Mouse (Mus musculus) heart, postnatal 36 days (tissue): ENCODE data around the gene Ttc16. TPM values are rescaled to one million over a fixed set of nuclear protein-coding genes. Genes with fewer than 3 reads are reported as not detected.

Experiments
- DNase-seq, 2 experiments: peaks; one replicate each; pipeline ENCODE4 v3.0.0; 2021 to 2022
- intact Hi-C: fragments of 180-260 bp; cut with DNase I; formaldehyde crosslinking; loops from one replicate; pipeline ENCODE4 v1.15.1; 2025
- total RNA-seq, 2 experiments: library from RNA; stranded (reverse); gene quantifications; 2 replicates each; pipeline ENCODE4 v1.2.3; 2021

The Ttc16 gene
- total RNA-seq, 2 experiments from 2014 or later: 0.08 to 0.14 TPM

DNA sequence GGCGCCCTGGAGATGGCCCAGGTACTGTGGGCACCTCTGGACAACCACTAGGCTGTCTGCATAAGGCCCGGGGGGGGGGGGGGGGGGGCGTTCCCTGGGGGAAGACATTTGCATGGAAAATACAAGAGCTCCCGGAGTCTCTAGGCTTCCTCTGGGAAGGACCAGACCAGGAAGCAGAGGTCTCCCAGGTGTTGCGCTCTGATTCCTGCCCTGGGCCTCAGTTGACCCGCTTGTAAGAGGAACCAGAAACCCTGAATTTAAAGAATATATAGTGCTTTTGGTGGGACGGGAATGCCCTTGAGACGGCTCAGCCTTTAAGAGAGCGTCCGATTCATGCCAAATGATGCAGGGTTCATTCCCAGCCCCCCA lies 23.8 kb downstream of the Ttc16 start:
- intact Hi-C loops: no loop called here
- DNase-seq: no peak

DNA sequence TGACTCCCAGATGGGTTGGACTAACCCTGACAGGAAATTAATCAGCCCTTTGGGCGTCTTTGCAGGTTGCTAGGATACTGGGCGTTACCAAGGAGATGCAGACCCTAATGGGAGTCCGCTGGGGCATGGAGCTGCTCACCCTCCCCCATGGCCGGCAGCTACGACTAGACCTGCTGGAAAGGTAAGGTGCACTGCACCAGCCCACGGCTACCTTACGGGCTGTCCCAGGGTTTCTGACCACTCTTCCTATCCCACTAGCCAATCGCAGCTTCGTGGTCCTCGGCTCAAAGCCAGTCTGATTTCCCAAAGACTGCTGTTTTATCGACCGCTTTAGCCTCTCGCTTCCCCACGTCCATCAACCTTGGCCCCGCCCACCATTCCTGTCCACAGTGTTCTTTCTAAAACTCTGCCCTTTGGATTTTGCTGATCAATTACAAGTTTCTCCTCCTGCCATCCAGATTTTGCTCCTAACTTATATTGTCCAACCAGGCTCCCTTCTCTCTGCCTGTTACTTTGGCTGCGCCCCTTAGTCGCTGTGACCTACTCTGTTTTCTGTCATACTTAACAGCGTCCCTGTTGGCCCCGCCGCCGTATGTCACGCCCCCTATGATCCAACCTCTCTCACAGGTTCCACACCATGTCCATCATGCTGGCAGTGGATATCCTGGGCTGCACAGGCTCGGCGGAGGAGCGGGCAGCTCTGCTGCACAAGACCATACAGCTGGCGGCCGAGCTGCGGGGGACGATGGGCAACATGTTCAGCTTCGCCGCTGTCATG lies 24.4 kb downstream of the Ttc16 start:
- peak in 1 of 2 experiments; percentile 37 for DNase-seq
- intact Hi-C loops: no loop called here

DNA sequence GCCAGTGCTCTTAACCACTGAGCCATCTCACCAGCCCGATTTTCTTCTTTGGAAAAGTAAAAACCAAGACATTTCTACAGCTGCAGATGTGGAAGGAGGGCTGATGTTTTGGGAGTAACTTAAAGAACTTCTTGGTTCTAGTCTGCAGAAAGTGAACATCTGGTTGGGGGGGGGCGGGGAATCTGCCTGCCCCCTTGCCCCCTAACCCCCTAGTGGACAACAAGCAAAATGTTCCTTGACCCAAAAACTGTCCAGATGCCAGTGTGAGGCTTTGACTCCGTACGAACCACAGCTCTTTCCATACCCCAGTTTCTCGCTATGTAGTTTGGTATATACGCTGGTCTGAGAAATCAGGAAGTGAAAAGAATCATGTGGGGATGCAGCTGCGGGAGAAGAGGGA lies 25.2 kb downstream of the Ttc16 start:
- intact Hi-C loops: no loop called here
- DNase-seq: no peak

DNA sequence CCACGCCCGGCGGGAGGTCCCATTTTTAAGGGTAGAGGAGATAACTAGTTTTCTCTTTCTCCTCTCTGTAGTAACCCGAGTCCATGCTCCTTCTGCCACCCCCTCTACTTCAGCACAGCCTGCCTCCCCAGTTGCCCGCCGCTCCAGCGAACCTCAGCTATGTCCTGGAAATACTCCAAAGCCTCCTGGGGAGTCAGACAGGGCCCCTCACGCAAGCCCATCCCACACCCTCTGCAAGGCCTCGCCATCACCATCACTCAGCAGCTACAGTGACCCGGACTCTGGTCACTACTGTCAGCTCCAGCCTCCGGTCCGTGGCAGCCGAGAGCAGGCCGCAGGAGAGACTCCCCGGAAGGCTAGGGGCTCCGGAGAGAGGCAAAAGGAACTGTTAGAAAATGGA lies 26.4 kb downstream of the Ttc16 start:
- intact Hi-C loops: no loop called here
- no peak for DNase-seq

DNA sequence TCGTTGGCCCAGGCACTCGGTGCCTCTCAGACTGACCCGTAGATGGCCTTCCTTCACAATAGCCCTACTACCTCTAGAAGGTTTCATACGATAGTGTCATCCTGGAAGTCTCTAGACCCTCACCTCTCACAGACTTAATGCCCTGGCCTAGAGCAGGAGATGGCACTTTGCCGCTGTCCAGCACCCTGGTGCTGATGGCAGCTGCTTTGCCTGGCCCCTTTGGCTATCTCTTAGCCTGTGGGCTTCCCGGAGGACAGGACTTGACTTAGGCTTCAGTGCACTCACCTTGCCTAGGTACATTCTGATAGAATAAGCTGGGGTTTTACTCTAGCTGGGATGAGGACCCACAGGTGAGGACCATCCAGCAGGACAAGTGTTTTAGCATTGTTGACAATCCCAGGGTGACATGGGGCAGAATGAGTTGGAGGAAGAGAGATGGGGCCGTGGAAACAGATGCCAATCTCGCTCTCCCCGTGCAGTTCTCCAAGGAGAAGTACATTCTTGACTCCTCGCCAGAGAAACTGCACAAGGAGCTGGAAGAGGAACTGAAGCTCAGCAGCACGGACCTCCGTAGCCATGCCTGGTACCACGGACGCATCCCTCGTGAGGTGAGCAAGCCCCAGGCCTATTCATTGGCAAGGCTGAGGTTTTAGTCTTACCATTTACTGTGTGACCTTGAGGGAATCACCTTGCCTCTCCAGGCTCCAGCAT lies 31.0 kb downstream of the Ttc16 start:
- no peak for DNase-seq

DNA sequence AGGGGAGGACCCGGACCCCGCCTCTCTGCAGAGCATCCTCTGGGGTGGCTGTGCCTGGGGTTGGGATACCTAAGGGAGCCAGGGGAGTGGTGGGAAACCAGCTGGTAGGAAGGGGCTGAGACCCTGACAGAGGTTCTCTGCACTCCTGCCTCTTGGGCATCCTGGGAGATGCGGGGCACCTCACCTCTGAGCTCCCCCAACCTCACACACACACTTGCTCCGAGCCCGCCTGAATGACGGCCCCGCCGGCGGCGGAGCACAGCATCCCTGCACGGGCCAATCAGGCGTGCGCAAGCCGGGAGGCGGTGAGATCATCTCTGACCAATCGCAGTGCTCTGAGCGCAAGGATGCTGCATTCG lies 33.3 kb downstream of the Ttc16 start:
- no peak for DNase-seq
- intact Hi-C loops: no loop called here

More for the DNA sequence above, 31.0 kb downstream of the Ttc16 start:
- intact Hi-C loops: no loop called here

DNA sequence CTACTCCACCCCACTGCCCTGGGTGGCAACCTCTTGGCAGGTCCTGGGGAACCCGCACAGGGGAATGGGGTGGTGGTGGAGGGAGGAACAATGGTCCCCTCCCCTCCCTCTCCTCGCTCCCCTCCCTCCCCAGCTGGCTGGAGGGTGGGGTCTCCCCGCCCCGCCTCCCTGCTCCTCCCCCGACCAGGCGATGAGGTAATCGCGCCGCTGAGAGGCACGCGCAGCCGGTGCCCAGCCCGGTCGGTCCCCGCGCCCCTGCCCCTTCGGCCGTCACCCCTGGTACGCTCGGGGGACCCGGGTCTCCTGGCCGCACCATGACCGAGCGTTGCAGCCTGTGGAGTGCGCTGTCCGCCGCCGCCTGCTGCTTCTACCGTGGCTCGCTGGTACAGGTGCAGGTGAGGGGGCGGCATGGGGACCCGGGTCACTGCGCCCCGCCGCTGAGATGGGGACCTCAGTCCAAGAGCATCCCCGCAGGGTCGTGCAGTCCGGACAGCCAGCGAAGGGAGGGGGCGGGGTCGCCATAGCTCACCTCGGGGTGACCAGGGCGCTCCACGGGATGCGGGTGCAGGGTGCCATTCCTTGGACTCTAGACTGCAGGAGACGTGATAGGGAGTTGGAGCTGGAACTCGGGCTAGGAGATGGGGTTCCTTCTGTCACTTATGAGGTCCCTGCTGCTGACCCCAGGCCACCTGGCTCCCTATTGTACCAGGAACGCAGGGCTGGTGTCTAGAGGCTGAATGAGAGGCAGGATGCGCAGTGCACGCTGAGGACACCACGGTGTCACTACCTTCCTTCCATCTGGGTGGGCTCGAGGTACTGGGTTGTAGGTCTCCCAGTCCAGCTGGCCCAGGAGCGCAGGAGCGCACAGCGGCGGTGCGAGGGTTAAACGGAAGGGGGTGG lies 33.9 kb downstream of the Ttc16 start:
- intact Hi-C loops: loop anchor here (2.0 kb wide), 1 partner anchor 13 kb away; no protein-coding TSS in a partner anchor
- DNase-seq: peak in 1 of 2 experiments; percentile 57

DNA sequence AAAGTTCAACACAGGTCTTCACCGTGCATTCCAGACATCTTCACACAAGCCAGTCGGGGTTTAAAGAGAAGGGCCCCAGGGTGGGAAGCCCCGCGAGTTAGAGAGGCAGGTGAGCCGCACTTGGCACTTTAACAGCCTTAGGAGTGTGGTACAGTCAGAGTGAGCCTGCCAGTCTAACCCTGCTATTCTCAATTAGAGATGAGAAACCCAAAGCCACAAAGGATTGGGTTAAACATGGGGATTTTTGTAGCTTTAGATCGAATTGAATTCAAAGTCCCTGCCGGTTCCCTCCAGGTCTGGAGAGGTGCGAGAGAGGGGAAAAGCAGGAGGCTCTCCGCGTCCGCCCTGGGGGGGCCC lies 34.5 kb downstream of the Ttc16 start, which contains the start of gene 6330409D20Rik:
TSS of gene 6330409D20Rik (minus strand) at position 101 of the 357 bp plus-strand sequence.
- intact Hi-C loops: loop anchor here (2.0 kb wide), 1 partner anchor 14 kb away; no protein-coding TSS in a partner anchor
- no peak for DNase-seq

DNA sequence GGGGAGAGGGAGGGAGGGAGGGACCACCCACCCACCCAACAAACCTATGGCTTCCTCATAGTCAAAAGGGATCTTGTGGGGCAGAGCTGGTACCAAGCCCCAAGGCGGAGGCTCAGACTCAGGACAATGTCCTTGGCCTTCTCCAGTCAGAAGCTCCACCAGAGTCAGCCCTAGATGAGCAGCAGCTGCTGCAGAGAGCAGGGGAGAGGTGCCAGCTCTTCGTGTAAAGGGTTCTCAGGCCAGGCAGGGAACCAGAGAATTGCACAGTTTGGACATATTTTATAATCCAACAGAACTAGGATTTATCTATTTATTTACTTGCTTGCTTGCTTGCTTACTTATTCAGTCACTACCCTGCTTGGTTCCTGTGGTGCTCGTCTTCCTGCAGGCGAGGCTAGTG lies 36.1 kb downstream of the Ttc16 start:
- DNase-seq: no peak
- intact Hi-C loops: no loop called here

DNA sequence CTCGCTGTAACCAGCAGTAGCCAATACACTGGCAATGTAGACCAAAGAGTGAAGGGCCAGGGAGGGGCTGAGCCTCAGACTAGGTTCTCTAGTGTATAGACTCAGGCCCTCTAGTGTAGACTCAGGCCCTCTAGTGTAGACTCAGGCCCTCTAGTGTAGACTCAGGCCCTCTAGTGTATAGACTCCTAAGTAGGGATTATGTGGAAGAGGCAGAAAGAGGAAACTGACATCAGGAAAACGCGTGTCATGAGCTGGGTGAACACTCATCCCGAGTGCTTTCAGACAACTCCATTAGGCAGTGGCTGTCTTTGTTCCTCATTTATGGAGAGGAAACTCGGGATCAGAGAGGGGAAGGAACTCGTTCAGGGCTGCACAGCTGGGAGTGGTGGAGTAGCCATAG lies 38.4 kb downstream of the Ttc16 start:
- intact Hi-C loops: no loop called here

DNA sequence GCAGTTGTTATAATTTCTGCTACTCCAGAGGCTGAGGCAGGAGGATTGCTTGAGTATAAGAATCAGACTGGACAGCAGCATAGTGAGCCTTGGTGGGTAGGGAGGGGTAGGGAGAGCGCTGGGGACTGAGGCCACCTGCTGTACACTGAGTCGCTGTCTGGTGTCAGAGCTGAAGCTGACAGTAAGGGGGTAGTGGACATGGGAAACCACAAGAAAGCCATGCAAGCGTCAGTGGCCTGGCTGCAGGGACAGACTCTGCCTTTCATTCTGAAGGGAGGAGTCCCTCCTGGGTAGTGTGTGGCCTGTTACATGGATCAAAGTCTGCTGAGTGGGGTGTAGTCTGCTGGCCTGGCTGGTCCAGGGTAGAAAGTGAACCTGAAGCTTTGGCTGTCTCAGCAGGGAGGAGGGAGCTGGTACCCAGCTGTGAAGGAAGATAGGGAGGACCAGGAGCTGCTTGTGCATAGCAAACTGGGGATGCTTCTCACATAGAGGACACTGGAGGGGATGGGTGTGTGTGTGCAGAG lies 39.1 kb downstream of the Ttc16 start:
- intact Hi-C loops: no loop called here
- no peak for DNase-seq

More for the DNA sequence above, 38.4 kb downstream of the Ttc16 start:
- no peak for DNase-seq

DNA sequence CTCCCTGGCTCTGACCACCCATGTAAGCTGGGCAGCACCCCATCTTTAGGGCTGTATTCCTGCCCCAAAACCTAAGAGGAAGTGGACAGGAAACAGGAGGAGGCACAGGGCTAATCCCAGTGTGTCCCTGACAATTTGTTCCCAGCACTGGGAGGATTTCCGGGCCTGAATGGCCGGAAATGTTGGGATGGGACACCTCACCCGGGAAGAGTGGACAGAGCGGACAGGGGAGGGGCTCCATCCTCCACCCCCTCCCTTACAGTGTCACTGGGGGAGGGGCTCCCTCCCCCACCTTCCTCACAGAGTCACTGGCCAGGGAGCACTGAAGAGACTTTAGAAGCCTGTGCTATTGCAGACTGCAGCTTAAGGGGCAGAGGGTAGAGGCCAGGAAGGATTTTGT lies 40.5 kb downstream of the Ttc16 start:
- DNase-seq: peak; percentile 71
- intact Hi-C loops: loop anchor here (2.0 kb wide), 1 partner anchor 20 kb away; no protein-coding TSS in a partner anchor

DNA sequence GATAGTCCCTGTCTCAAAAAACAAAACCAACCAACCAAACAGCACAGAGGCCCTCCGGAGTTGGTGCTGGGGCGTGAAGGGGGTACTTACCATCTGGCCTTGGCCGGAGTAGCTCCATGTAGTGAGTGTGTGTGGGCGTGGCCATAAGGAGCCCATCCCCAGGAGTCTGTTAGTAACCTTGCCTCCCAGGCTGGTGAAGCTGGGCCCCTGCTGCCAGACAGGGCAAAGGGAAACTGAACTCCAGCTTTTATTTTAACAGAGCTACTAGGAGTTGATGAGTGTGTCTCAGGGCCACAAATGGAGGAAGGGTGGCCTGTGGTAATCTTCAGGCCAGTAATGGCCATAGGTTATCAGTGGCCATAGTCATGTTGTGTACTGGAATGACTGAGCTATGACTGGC lies 41.0 kb downstream of the Ttc16 start:
- DNase-seq: no peak
- intact Hi-C loops: loop anchor here (2.0 kb wide), 1 partner anchor 20 kb away; no protein-coding TSS in a partner anchor

DNA sequence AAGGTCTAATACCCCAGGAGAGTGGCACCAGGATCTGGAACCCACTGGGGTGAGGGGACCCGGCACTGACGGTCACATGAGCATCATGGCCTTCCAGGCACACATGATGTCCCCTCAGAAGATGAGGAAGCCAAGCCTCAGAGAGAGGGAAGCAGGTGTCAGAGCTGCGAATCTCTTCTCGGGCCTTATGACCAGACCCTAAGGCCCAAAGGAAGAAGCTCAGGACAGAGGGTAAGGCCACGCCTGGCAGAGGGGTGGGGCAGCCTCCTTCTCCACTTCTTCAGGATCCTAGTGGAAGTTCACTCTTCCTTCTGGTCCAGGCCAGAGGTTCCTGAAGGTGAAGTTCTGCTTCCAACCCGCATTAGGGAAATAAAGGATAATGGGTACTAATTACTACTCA lies 42.7 kb downstream of the Ttc16 start:
- intact Hi-C loops: no loop called here
- no peak for DNase-seq

DNA sequence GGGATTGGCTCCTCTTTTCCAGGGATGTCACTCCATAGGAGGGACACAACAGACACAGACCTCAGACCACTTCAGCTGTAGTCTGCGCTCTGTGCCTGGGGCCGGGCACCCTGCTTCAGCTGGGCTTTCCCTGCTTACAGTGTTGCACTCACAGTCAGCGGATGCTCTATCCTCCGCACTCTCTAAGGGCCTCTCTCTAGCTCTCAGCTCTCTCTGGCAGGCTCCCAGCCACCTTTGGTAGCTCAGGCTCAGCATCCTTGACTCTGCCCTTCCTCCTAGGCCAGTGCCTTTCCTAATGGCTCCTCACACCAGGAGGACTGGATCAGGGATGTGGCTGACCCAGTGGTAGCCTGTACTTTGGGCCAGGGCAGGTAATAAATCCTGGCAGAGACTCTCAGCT lies 43.5 kb downstream of the Ttc16 start:
- intact Hi-C loops: no loop called here
- no peak for DNase-seq

DNA sequence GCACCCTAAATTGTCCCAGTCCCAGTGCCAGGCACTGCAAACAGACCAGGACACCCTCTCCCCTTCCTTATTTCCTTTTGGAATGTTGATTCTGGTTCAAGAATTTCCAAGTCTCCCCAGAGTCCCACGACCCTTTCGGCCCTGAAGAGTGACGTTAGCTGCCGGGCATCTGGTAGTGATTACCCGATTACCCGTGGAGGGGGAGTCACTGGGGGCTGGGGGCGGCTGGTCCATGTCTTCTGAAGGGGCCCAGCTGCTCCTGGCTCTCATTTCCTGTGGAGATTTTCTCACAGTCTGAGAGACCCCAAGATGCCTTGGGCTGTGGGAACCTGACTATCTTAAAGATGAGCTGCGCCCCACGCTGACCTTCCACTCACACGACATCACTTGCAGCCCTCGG lies 44.6 kb downstream of the Ttc16 start:
- intact Hi-C loops: no loop called here
- no peak for DNase-seq

DNA sequence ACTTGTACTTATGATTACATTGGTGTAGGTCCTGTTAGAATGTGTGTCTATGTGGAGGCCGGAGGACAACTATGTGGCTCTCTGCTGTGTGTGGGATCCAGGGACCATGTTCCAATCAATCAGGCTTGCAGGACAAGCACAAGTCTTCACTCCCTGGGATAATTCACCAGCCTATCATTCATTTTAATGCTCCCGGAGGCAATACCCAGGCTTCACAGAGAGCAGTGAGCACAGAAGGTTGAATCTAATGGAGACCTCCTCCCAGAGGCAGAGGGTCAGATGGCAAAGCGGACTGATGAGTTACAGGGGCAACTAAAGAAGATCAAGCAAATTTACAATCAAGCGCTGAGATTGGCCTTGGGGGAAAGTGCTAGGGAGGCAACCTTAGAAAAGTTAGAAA lies 45.9 kb downstream of the Ttc16 start:
- intact Hi-C loops: no loop called here
- no peak for DNase-seq

DNA sequence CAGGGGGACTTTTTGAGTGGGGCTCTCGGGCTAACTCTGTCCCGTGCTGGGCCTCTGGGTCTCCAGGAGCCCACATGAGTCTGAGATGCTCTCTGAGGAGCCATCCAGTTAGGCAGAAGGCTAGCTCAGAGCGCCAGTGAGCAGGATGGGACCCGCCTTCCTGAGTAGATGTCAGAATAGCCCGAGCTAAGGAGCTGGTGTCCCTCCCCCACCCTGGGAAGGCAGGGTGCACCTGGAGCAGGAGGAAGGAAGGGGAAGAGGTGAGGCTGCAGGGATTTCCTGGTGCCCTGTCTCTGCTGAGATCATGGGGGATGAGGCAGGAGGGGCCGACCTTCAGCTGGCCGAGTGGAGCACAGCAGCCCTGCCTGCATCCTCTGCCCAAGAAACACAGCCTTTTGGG lies 47.0 kb downstream of the Ttc16 start:
- DNase-seq: peak; percentile 64 to 68
- intact Hi-C loops: no loop called here

DNA sequence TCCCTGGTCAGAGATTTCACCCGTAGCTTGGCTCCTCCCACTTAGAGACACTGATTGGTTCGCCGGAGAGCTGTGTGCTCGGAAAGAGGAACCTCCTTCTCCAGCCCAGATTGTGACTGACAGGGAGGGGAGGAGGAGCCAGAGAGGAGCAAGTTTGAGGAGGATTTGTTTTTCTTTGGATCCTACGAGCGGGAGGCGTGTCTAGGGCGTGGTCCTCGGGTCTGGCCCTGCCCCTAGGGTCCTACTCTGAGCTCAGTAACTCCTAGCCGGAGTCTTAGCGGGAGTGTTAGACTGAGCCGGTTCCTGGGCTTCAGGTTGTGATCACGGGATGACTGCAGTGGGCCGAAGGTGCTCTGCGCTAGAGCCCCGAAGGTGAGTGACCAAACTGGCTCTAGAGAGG lies 48.0 kb downstream of the Ttc16 start:
- intact Hi-C loops: loop anchor here (1.0 kb wide), 1 partner anchor 13 kb away; no protein-coding TSS in a partner anchor

More for the DNA sequence above, 48.0 kb downstream of the Ttc16 start:
- peak; percentile 92 to 95 for DNase-seq
